Mouse (Mus musculus) hindbrain, postnatal 0 days (tissue): Measurements from ENCODE around the gene Faf1. TPM values are rescaled to one million over a fixed set of nuclear protein-coding genes. Genes with fewer than 3 reads are reported as not detected.

ENCODE experiments used
- ATAC-seq: fragments of 200-750 bp; cut with Nextera tagmentation; 2 replicates; pipeline ENCODE4 v1.8.0; 2017; ENCODE audit warnings: mild to moderate bottlenecking, moderate TSS enrichment, moderate library complexity
- DNase-seq: peaks from one replicate; pipeline ENCODE4 v3.0.0-alpha.2; 2015; ENCODE audit warnings: low spot score
- H3K27ac ChIP-seq: fragments of 300-500 bp; sonication (generic); 2 replicates; pipeline ENCODE4 v1.5.1; 2014; ENCODE audit warnings: mild to moderate bottlenecking
- H3K27me3 ChIP-seq: fragments of 300-500 bp; sonication (generic); 2 replicates; pipeline ENCODE4 v1.6.1; 2014; ENCODE audit warnings: low read length, mixed read lengths; ENCODE audit not compliant: insufficient read depth
- H3K36me3 ChIP-seq: fragments of 300-500 bp; sonication (generic); 2 replicates; pipeline ENCODE4 v1.6.1; 2014; ENCODE audit warnings: low read length, mixed read lengths; ENCODE audit not compliant: insufficient read depth
- H3K4me1 ChIP-seq: fragments of 300-500 bp; sonication (generic); 2 replicates; pipeline ENCODE4 v1.6.1; 2014; ENCODE audit warnings: antibody characterized with exemption, low read length, mixed read lengths; ENCODE audit not compliant: insufficient read depth
- H3K4me2 ChIP-seq: fragments of 300-500 bp; sonication (generic); 2 replicates; pipeline ENCODE4 v1.6.1; 2014; ENCODE audit warnings: low read depth, mild to moderate bottlenecking, low read length, moderate library complexity, mixed read lengths
- H3K4me3 ChIP-seq: fragments of 300-500 bp; sonication (generic); 2 replicates; pipeline ENCODE4 v1.5.1; 2014; ENCODE audit warnings: low read length
- H3K9ac ChIP-seq: fragments of 300-500 bp; sonication (generic); replicated peaks from 2 replicates; pipeline ENCODE4 v1.6.1; 2014; ENCODE audit warnings: mild to moderate bottlenecking, low read length, moderate library complexity, mixed read lengths
- H3K9me3 ChIP-seq: fragments of 300-500 bp; sonication (generic); 2 replicates; pipeline ENCODE4 v1.6.1; 2016; ENCODE audit warnings: low read length, mixed read lengths
- CTCF ChIP-seq: IDR thresholded peaks from 2 replicates; pipeline ENCODE4 v1.5.1; 2016; ENCODE audit warnings: antibody characterized with exemption, control low read depth, low read depth
- WGBS: fragments of 180-500 bp; shearing (Covaris S2); extraction: QIAGEN DNeasy Blood & Tissue Kit; methylation state at CpG from one replicate; pipeline ENCODE4 v1.1.7; 2014; 5-methylcytosine and 5-hydroxymethylcytosine counted together
- polyA plus RNA-seq: library from polyadenylated mRNA; unstranded; fragments of >200 nt; fragmentation: Nextera tagmentation; extraction: Ambion mirVana; gene quantifications from 2 replicates; pipeline ENCODE4 v1.2.1, GENCODE M21; 2015
- total RNA-seq: library from RNA; depleted of rRNA; stranded (reverse); fragments of >200 nt; gene quantifications from 2 replicates; pipeline ENCODE4 v1.2.3, GENCODE M21; 2014

Gene Faf1
- total and polyA plus RNA-seq, 2 experiments from 2014 or later: 29.6 to 40.5 TPM

GRCm38 (mm10) chr4:109981083-109981870 is 304.9 kb downstream of the Faf1 start:
- no peak for TF ChIP-seq CTCF
- H3K4me3 ChIP-seq: peak overlapping the region; percentile 31
- ATAC-seq (no peak), DNase-seq (no peak)
- peak overlapping the region; percentile 45; the same call in 1 of the 2 replicates for H3K4me2 ChIP-seq
- H3K4me1 ChIP-seq: peaks cover 14% of the 10 kb centered on the region; the same call in 1 of the 2 replicates
- no peaks in the 10 kb centered on the region for H3K9me3 ChIP-seq
- H3K27me3 ChIP-seq: peaks cover 87% of the 10 kb centered on the region
- 4% methylated on average over 37 of the region's 37 CpGs for WGBS
- no peak overlapping the region for H3K9ac ChIP-seq
- no peak overlapping the region for H3K27ac ChIP-seq
- H3K36me3 ChIP-seq: no peaks in the 10 kb centered on the region

- Histone ChIP-seq H3K4me3 (peak overlapping the region; percentile 31), H3K27me3 (peaks cover 88% of the 10 kb centered on the region), H3K4me1 (peaks cover 14% of the 10 kb centered on the region; the same call in 1 of the 2 replicates), H3K36me3 (no peaks in the 10 kb centered on the region), H3K9ac (no peak overlapping the region), H3K9me3 (no peaks in the 10 kb centered on the region), H3K4me2 (peak overlapping the region; percentile 45), H3K27ac (no peak overlapping the region)
- ATAC-seq: 0 out of 2 replicates have a peak, but pooled peaks have one; percentile 13
- no peak for DNase-seq
- WGBS: 2% methylated on average over 86 of the region's 99 CpGs
- no peak for TF ChIP-seq CTCF
Observed at GRCm38 (mm10) chr4:109981871-109982680, 305.7 kb downstream of the Faf1 start.

DNA sequence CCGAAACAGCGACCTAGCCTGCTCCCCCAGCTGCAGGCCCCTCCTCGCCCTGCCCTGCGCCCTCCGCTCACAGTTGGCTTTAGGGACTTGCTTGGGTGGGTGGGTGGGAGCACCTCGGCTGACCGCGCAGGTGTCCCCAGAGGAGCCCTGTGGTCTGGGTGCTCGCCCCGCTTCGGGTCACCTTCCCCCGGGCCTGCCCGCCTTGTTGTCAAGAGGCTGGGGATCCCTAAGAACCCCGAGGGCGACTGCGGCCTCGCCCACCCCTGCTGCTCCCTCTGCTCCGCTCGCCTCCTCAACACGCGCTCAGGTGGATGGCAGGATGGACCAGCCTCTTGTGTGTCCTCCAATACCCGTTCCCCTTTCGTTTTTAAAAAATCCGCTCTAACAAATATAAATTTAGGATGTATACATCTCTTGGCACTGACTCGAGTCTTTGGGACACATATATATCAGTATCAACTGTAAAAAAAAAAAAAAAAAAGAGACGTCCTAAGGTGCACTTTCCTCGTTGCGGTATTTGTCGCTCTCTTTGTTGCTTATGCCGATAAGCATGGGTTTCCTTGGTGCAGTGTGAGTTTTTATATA is 306.4 kb downstream of the Faf1 start:
- TF ChIP-seq CTCF: no peak
- peaks cover 10% of the 10 kb centered on the region; the same call in 1 of the 2 replicates for H3K4me1 ChIP-seq
- H3K36me3 ChIP-seq: no peaks in the 10 kb centered on the region
- no peak overlapping the region for H3K9ac ChIP-seq
- no peak overlapping the region for H3K27ac ChIP-seq
- H3K4me3 ChIP-seq: peak overlapping the region; percentile 31
- H3K9me3 ChIP-seq: no peaks in the 10 kb centered on the region
- H3K27me3 ChIP-seq: peaks cover 83% of the 10 kb centered on the region
- ATAC-seq (no peak), DNase-seq (no peak)
- 3% methylated on average over 30 of the region's 30 CpGs for WGBS
- H3K4me2 ChIP-seq: peak overlapping the region; percentile 45

DNA sequence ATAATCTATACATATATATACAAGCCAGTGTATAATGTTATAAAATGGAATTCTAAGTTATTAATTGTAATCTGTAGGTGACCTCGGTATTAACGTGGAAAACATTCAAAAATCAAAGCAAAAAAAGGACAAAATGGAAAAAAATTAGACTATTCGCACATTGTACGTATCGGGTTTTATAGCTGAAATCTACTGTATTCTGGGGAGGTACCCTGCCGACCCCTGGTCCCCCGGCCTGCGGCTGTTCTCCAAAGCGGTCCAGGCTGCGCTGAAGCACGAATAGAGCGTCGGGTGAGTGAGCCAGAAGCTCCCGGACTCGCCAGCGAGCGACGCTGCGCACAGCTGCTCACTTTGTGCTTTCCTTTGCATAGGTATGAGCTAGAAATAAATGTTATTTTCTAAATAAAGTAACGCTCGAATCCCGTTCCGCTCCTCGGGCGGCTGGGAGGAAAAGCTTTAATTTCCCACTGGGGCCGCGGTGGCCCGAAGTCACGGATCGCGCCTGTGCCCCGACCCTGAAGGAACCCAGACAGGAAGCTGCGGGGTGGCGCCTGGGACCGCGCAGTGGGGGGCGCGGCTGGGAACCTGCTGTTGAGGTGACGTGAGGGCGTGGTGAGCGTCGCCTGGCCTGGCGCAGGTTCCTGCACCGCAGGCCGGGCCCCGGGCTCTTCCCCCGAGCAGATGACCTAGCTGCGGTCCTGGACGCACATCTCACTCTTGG is 307.1 kb downstream of the Faf1 start:
- Histone ChIP-seq H3K27ac (no peak overlapping the region), H3K9me3 (no peaks in the 10 kb centered on the region), H3K27me3 (peaks cover 77% of the 10 kb centered on the region), H3K9ac (no peak overlapping the region), H3K4me1 (peaks cover 4% of the 10 kb centered on the region; the same call in 1 of the 2 replicates), H3K36me3 (no peaks in the 10 kb centered on the region), H3K4me3 (peak overlapping the region; percentile 8; the same call in 1 of the 2 replicates), H3K4me2 (0 out of 2 replicates have a peak overlapping the region, but pooled peaks have one; percentile 5)
- ATAC-seq (no peak), DNase-seq (no peak)
- WGBS: 2% methylated on average over 49 of the region's 49 CpGs
- TF ChIP-seq CTCF: no peak

GRCm38 (mm10) chr4:109984011-109984411 is 307.6 kb downstream of the Faf1 start:
- Histone ChIP-seq H3K4me1 (peaks cover 4% of the 10 kb centered on the region; the same call in 1 of the 2 replicates), H3K4me3 (peak overlapping the region; percentile 8; the same call in 1 of the 2 replicates), H3K27ac (no peak overlapping the region), H3K4me2 (0 out of 2 replicates have a peak overlapping the region, but pooled peaks have one; percentile 5), H3K9me3 (no peaks in the 10 kb centered on the region), H3K36me3 (no peaks in the 10 kb centered on the region), H3K27me3 (peaks cover 78% of the 10 kb centered on the region), H3K9ac (no peak overlapping the region)
- 2% methylated on average over 24 of the region's 24 CpGs for WGBS
- TF ChIP-seq CTCF: no peak
- DNase-seq (no peak), ATAC-seq (no peak)
